In the genomic region with DNA sequence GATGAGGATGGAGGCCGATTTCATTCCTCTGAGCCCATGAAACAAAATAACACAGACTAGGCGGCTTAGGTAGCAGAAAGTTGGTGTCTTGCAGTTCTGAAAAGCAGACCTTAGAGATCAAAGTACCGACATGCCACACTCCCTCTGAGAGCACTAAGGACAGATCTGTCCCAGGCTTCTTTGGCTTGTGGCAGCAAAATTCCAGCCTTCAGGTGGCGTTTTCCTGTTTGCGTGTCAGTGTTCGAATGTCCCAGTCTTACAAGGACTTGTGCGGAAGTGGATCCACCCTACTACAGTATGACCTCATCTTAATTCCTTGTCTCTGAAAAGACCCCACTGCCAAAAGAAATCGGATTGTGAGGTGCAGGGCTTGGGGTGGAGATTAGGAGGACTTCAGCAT, we compare ENCODE assay signal across 10 mouse cellular contexts. TPM values are rescaled to one million over a fixed set of nuclear protein-coding genes. Genes with fewer than 3 reads are reported as not detected.
A peak's percentile ranks its signal among the peaks of the same experiment; 100 is the strongest.
DNase-seq lines count a peak whose midpoint lies in the region; ATAC-seq and TF ChIP-seq lines count a peak whose summit lies in the region.
"Had no signal": no experiment of that assay in that cellular context is flagged by ENCODE, and none has a peak within 500 bp of the region (broad histone marks: within the 10 kb centered on the region; RNA-seq: fewer than 3 reads in every experiment).

No protein-coding gene starts in this region.

- peak overlapping the region; percentile 29; the same call in 1 of the 2 replicates for H3K4me2 ChIP-seq in forebrain, postnatal 0 days (ENCODE audit: low read depth)
- no peak overlapping the region for H3K4me2 ChIP-seq in forebrain, embryonic 12.5 days
- peak overlapping the region; percentile 46 for H3K4me2 ChIP-seq in hindbrain, postnatal 0 days (ENCODE audit: low read depth, low read length)
- H3K4me2 ChIP-seq in lung, embryonic 15.5 days: no peak overlapping the region

- no peaks in the 10 kb centered on the region for H3K4me1 ChIP-seq in forebrain, postnatal 0 days (ENCODE audit: insufficient read depth)
- no peaks in the 10 kb centered on the region for H3K4me1 ChIP-seq in forebrain, embryonic 12.5 days
- H3K4me1 ChIP-seq in hindbrain, postnatal 0 days (ENCODE audit: insufficient read depth, low read length): no peaks in the 10 kb centered on the region
- H3K4me1 ChIP-seq in lung, embryonic 15.5 days: no peaks in the 10 kb centered on the region

- 0 out of 2 replicates have a peak overlapping the region, but pooled peaks have one; percentile 18 for H3K9ac ChIP-seq in forebrain, postnatal 0 days
- no peak overlapping the region for H3K9ac ChIP-seq in forebrain, embryonic 12.5 days
- H3K9ac ChIP-seq in hindbrain, postnatal 0 days (replicated peaks; ENCODE audit: low read length): peak overlapping the region; percentile 25; the same call in 1 of the 2 replicates
- H3K9ac ChIP-seq in lung, embryonic 15.5 days: no peak overlapping the region

- 0 out of 2 replicates have a peak, but pooled peaks have one; percentile 4 for TF ChIP-seq CTCF in forebrain, postnatal 0 days (IDR thresholded peaks at IDR 0.05; ENCODE audit: low read depth)
- no peak for TF ChIP-seq CTCF in hindbrain, postnatal 0 days (IDR thresholded peaks at IDR 0.05; ENCODE audit: low read depth)

- H3K27me3 ChIP-seq in forebrain, postnatal 0 days (ENCODE audit: insufficient read depth, low read length): no peaks in the 10 kb centered on the region
- no peaks in the 10 kb centered on the region for H3K27me3 ChIP-seq in forebrain, embryonic 12.5 days
- no peaks in the 10 kb centered on the region for H3K27me3 ChIP-seq in hindbrain, postnatal 0 days (ENCODE audit: insufficient read depth, low read length)
- no peaks in the 10 kb centered on the region for H3K27me3 ChIP-seq in lung, embryonic 15.5 days

- no peak for DNase-seq in forebrain, postnatal 0 days
- peak; percentile 60 for DNase-seq in R1 (ENCODE audit: low read depth, low spot score)
- DNase-seq in hindbrain, postnatal 0 days (ENCODE audit: low spot score): no peak
- DNase-seq in right cerebral cortex, postnatal 10 days (ENCODE audit: low spot score in 2 of 2): no peak
- no peak for DNase-seq in cerebellum, adult 9-10 months
- no peak for DNase-seq in cerebellum, postnatal 10 days
- DNase-seq: B cell, adult 2 months; gastrocnemius, postnatal 10 days had no signal

- no peaks in the 10 kb centered on the region for H3K9me3 ChIP-seq in forebrain, postnatal 0 days (ENCODE audit: low read length)
- H3K9me3 ChIP-seq in forebrain, embryonic 12.5 days: no peaks in the 10 kb centered on the region
- no peaks in the 10 kb centered on the region for H3K9me3 ChIP-seq in hindbrain, postnatal 0 days (ENCODE audit: low read length)
- no peaks in the 10 kb centered on the region for H3K9me3 ChIP-seq in lung, embryonic 15.5 days

- 77% methylated on average over 8 of the region's 8 CpGs for WGBS in forebrain, postnatal 0 days
- 82% methylated on average over 8 of the region's 8 CpGs for WGBS in forebrain, embryonic 12.5 days
- WGBS in hindbrain, postnatal 0 days: 69% methylated on average over 8 of the region's 8 CpGs
- 49% methylated on average over 8 of the region's 8 CpGs for WGBS in lung, embryonic 15.5 days

- H3K27ac ChIP-seq in forebrain, postnatal 0 days (ENCODE audit: low read depth, low read length): no peak overlapping the region
- H3K27ac ChIP-seq in forebrain, embryonic 12.5 days: no peak overlapping the region
- H3K27ac ChIP-seq in hindbrain, postnatal 0 days: peak overlapping the region; percentile 92
- H3K27ac ChIP-seq in lung, embryonic 15.5 days: peak overlapping the region; percentile 56

- no peaks in the 10 kb centered on the region for H3K36me3 ChIP-seq in forebrain, postnatal 0 days (ENCODE audit: insufficient read depth)
- no peaks in the 10 kb centered on the region for H3K36me3 ChIP-seq in forebrain, embryonic 12.5 days (replicated peaks)
- H3K36me3 ChIP-seq in hindbrain, postnatal 0 days (ENCODE audit: insufficient read depth, low read length): no peaks in the 10 kb centered on the region
- H3K36me3 ChIP-seq in lung, embryonic 15.5 days: no peaks in the 10 kb centered on the region

- ATAC-seq in forebrain, postnatal 0 days: no peak
- no peak for ATAC-seq in forebrain, embryonic 12.5 days (ENCODE audit: low FRiP score)
- no peak for ATAC-seq in hindbrain, postnatal 0 days
- no peak for ATAC-seq in lung, embryonic 15.5 days (ENCODE audit: borderline replicate concordance, extremely low read depth, low FRiP score, low TSS enrichment)

- no peak overlapping the region; the same call in 1 of the 2 replicates for H3K4me3 ChIP-seq in forebrain, postnatal 0 days (ENCODE audit: low read depth, low read length)
- no peak overlapping the region for H3K4me3 ChIP-seq in forebrain, embryonic 12.5 days (replicated peaks)
- peak overlapping the region; percentile 39 for H3K4me3 ChIP-seq in hindbrain, postnatal 0 days (ENCODE audit: low read length)
- H3K4me3 ChIP-seq in lung, embryonic 15.5 days: no peak overlapping the region

RNA-seq across cellular contexts. Expression of a gene that starts 1.7 kb away (rescaled TPM):
- 11.8 and 17.2 TPM in 2 replicates for total RNA-seq in forebrain, postnatal 0 days (2014; rRNA removed)
- 27.8 and 39.8 TPM in 2 replicates for polyA plus RNA-seq in forebrain, postnatal 0 days (2015; fragmentation: Nextera tagmentation; extraction: Ambion mirVana)
- polyA plus RNA-seq in forebrain, embryonic 12.5 days (2016; fragmentation: Nextera tagmentation; extraction: Ambion mirVana): 0.08 and 0.18 TPM in 2 replicates
- 40.5 and 45.9 TPM in 2 replicates for total RNA-seq in hindbrain, postnatal 0 days (2014; rRNA removed)
- 69.2 and 74.4 TPM in 2 replicates for polyA plus RNA-seq in hindbrain, postnatal 0 days (2015; fragmentation: Nextera tagmentation; extraction: Ambion mirVana)
- polyA plus RNA-seq in lung, embryonic 15.5 days (2015; fragmentation: Nextera tagmentation; extraction: Ambion mirVana): 0.11 and 0.14 TPM in 2 replicates

RNA-seq across cellular contexts. Expression of a gene that starts 20.6 kb away (rescaled TPM):
- total RNA-seq in forebrain, postnatal 0 days (2014; rRNA removed): 6.3 and 8.7 TPM in 2 replicates
- polyA plus RNA-seq in forebrain, postnatal 0 days (2015; fragmentation: Nextera tagmentation; extraction: Ambion mirVana): 4.2 and 7.8 TPM in 2 replicates
- polyA plus RNA-seq in forebrain, embryonic 12.5 days (2016; fragmentation: Nextera tagmentation; extraction: Ambion mirVana): 11.1 and 11.6 TPM in 2 replicates
- total RNA-seq in hindbrain, postnatal 0 days (2014; rRNA removed): 5.5 and 6.9 TPM in 2 replicates
- polyA plus RNA-seq in hindbrain, postnatal 0 days (2015; fragmentation: Nextera tagmentation; extraction: Ambion mirVana): 7.1 and 7.4 TPM in 2 replicates
- 9.0 and 9.3 TPM in 2 replicates for polyA plus RNA-seq in lung, embryonic 15.5 days (2015; fragmentation: Nextera tagmentation; extraction: Ambion mirVana)

RNA-seq across cellular contexts. Expression of a gene that starts 32.8 kb away (rescaled TPM):
- total RNA-seq in forebrain, postnatal 0 days (2014; rRNA removed): 4.1 and 9.6 TPM in 2 replicates
- polyA plus RNA-seq in forebrain, postnatal 0 days (2015; fragmentation: Nextera tagmentation; extraction: Ambion mirVana): 3.1 and 3.3 TPM in 2 replicates
- polyA plus RNA-seq in forebrain, embryonic 12.5 days (2016; fragmentation: Nextera tagmentation; extraction: Ambion mirVana): 4.8 and 5.4 TPM in 2 replicates
- 12.5 and 13.1 TPM in 2 replicates for total RNA-seq in hindbrain, postnatal 0 days (2014; rRNA removed)
- 3.6 and 4.5 TPM in 2 replicates for polyA plus RNA-seq in hindbrain, postnatal 0 days (2015; fragmentation: Nextera tagmentation; extraction: Ambion mirVana)
- 20.6 and 23.7 TPM in 2 replicates for polyA plus RNA-seq in lung, embryonic 15.5 days (2015; fragmentation: Nextera tagmentation; extraction: Ambion mirVana)

Comparison
In these comparisons a context has a peak if more than half of its experiments do, and no peak if none do; other contexts are left out.
1. H3K4me2 ChIP-seq: peak in forebrain, postnatal 0 days (single experiment) and hindbrain, postnatal 0 days (single experiment); none in forebrain, embryonic 12.5 days (single experiment) and lung, embryonic 15.5 days (single experiment).
2. H3K9ac ChIP-seq: peak in forebrain, postnatal 0 days (single experiment) and hindbrain, postnatal 0 days (single experiment); none in forebrain, embryonic 12.5 days (single experiment) and lung, embryonic 15.5 days (single experiment).
3. RNA of a gene that starts 1.7 kb away (polyA plus RNA-seq): 69.2 to 74.4 TPM in hindbrain, postnatal 0 days and 27.8 to 39.8 TPM in forebrain, postnatal 0 days; 0.08 to 0.18 TPM in forebrain, embryonic 12.5 days and 0.11 to 0.14 TPM in lung, embryonic 15.5 days; every median in the first group is over 10 times any median in the second.
4. H3K27ac ChIP-seq: peak in hindbrain, postnatal 0 days (single experiment) and lung, embryonic 15.5 days (single experiment); none in forebrain, postnatal 0 days (single experiment) and forebrain, embryonic 12.5 days (single experiment).